Mouse (Mus musculus) fat pad, adult 2 months (tissue): Measurements from ENCODE around the gene Sympk.

Source experiments
- DNase-seq: peaks from one replicate; pipeline ENCODE4 v3.0.0-alpha.2; 2011; ENCODE audit warnings: low read depth, low spot score; ENCODE audit errors: extremely low read depth

The Sympk gene

GRCm38 (mm10) chr7:19082171-19082570 lies 58.0 kb downstream of the Sympk start:
- no peak for DNase-seq

DNA sequence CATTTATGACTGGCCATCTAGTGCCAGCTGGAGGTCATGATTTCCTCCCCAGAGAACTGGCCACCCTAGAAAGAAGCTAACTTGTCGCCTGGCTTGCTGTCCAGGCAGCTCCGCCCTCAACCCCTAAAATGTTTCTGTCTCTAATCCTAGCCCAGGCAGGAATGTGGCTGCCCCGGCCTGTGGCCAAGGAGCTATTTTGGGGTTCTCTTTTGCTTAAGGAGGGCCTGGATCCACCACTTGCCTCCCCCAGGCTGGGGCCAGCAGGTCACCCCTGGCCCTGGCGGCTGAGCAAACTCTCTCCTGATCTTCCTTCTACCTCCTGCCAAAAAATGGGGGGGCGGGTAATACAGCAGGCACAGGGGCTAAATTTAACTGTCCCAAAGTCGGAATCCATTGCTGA lies 58.9 kb downstream of the Sympk start:
- DNase-seq = no peak

GRCm38 (mm10) chr7:19083701-19084100 lies 59.5 kb downstream of the Sympk start, which contains the start of gene Dmpk:
Gene Dmpk (plus strand): TSS chr7:19083849.
- DNase-seq = no peak

GRCm38 (mm10) chr7:19084277-19084771 lies 60.1 kb downstream of the Sympk start:
- no peak for DNase-seq

DNA sequence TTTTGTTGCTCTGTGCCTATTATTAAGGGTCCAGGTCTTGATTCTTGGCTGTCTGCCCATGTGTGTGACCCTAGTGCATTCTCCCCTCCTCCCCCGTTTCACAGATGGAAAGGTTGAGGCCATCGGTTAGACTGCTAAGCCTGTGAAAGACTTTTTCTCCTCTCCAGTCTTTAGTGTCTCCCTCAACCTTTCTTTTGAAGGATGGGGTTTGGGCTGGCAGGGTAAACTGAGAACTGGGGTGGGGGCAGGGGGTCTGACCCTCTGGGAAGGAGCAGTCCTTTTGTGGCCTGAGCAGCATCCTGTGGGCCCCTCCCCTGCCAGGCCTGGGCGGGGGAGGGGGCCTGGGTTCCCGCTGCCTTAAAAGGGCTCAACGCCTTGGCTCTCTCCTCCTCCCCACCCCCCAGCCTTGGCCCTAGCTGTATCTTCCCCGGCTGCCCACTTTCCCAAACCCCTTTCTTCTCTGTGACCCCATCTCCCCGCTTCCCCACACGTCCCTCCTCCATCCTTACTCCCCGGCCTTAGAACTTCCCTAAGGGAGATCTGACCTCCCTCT lies 60.8 kb downstream of the Sympk start:
- no peak for DNase-seq

GRCm38 (mm10) chr7:19085495-19085894 lies 61.3 kb downstream of the Sympk start:
- no peak for DNase-seq

- no peak for DNase-seq
Observed at GRCm38 (mm10) chr7:19086042-19086441, 61.9 kb downstream of the Sympk start.

- DNase-seq = no peak
Observed at GRCm38 (mm10) chr7:19086760-19087159, 62.6 kb downstream of the Sympk start.

DNA sequence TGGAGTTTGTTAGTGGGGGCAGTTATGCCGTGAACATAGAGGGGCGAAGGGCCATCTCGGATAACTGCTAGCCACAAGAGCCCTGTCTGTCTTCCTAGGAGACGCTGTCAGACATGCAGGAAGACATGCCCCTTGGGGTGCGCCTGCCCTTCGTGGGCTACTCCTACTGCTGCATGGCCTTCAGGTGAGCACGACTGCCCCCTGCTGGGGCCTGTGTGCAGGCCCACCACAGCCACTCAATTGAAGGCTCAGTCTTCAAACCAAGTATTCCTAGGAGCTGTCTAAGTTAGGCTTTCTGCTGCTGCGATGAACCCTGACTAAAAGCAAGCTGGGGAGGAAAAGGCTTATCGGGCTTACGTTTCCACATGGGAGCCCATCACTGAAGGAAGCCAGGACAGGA lies 64.6 kb downstream of the Sympk start:
- no peak for DNase-seq

GRCm38 (mm10) chr7:19091913-19092312 lies 67.7 kb downstream of the Sympk start:
- no peak for DNase-seq

- DNase-seq = no peak
Observed at GRCm38 (mm10) chr7:19092381-19093173, 68.4 kb downstream of the Sympk start.

DNA sequence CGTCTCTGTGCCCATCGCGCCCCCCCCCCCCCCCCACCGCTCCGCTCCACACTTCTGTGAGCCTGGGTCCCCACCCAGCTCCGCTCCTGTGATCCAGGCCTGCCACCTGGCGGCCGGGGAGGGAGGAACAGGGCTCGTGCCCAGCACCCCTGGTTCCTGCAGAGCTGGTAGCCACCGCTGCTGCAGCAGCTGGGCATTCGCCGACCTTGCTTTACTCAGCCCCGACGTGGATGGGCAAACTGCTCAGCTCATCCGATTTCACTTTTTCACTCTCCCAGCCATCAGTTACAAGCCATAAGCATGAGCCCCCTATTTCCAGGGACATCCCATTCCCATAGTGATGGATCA lies 69.0 kb downstream of the Sympk start:
- no peak for DNase-seq

GRCm38 (mm10) chr7:19093537-19094385 lies 69.6 kb downstream of the Sympk start:
- DNase-seq = no peak

- DNase-seq = no peak
Observed at GRCm38 (mm10) chr7:19094471-19094825, 70.3 kb downstream of the Sympk start, which contains the start of gene Six5. Gene Six5 (plus strand): TSS chr7:19094594.

DNA sequence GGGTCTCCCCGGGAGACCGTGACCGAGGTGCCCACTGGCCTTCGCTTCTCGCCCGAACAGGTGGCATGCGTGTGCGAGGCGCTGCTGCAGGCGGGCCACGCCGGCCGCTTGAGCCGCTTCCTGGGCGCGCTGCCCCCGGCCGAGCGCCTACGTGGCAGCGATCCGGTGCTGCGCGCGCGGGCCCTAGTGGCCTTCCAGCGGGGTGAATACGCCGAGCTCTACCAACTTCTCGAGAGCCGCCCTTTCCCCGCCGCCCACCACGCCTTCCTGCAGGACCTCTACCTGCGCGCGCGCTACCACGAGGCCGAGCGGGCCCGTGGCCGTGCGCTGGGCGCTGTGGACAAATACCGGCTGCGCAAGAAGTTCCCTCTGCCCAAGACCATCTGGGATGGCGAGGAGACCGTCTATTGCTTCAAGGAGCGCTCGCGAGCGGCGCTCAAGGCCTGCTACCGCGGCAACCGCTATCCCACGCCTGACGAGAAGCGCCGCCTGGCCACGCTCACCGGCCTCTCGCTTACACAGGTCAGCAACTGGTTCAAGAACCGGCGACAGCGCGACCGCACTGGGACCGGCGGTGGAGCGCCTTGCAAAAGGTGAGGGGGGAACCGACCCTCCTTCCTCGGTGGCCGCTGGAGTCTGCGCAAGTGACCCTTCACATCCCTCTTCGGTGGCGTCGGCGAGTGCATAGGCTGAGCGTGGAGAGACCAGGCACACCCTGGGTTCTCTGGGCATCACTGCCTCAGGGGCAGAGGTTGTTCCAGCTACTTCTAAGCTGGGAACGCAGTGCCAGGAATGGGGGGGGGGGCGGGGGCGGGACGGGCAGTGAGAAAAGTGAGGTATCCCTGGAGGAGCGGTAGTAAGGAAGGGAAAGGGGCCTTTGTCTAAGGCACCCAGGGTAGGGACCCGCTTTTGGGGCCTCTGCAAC lies 70.9 kb downstream of the Sympk start:
- no peak for DNase-seq

DNA sequence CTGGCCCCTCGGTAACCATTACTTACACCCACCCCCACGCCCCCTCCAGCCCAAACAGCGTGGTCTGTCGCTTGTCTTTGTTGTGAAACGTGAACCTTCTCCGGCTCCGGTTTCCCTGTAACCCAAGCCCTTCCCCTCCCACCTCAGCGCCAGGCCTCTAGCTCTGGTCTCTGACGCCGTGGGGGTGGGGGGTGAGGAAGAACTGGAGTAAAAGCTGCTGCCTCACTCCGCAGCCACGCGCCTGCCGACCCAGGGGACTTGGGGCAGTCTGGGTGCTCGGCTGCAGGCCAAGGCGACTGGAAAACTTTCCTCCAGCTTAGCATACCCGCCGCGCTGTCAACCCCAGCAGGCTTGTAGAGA lies 71.6 kb downstream of the Sympk start:
- DNase-seq = no peak

DNA sequence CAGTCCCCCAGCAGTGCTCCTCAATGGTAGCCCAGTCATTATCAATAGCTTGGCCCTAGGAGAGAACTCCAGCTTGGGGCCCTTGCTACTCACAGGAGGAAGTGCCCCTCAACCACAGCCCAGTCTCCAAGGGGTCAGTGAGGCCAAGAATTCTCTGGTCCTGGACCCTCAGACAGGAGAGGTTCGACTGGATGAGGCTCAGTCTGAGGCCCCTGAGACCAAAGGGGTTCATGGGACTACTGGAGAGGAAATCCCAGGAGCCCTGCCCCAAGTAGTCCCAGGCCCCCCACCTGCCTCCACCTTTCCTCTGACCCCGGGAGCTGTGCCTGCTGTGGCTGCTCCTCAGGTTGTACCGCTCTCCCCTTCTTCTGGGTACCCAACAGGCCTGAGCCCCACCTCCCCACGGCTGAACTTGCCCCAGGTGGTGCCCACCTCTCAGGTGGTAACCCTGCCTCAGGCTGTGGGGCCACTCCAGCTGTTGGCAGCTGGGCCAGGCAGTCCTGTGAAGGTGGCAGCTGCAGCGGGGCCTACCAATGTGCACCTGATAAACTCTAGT lies 72.3 kb downstream of the Sympk start:
- DNase-seq = no peak

DNA sequence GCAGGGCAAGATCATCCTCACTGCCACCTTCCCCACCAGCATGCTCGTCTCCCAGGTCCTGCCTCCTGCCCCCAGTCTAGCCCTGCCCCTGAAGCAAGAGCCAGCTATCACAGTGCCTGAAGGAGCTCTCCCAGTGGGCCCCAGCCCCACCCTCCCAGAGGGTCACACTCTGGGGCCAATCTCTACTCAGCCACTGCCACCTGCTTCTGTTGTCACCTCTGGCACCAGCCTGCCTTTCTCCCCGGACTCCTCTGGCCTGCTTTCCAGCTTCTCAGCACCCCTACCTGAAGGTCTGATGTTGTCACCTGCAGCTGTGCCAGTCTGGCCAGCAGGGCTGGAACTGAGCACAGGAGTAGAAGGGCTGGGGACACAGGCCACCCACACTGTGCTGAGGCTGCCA lies 73.0 kb downstream of the Sympk start:
- no peak for DNase-seq

GRCm38 (mm10) chr7:19097863-19098262 lies 73.7 kb downstream of the Sympk start:
- no peak for DNase-seq

DNA sequence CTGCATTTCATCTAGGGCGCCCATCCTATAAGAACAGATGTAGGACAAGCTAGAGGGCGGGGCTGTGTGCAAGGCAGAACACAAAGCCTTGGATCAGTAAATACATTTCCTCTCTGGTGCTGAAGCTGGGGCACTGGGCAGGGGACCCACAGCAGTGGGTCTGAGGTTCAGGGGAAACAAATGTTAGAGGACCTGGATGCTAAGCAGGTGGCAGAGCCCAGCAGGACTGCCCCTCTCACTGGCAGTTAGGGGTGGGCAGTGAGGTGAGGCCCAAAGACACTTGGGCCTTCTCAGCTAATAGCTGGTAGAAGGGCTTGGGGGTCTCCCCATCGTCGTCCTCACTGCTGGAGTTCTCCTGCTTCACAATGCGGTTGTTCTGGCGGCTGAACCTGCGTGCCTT lies 74.6 kb downstream of the Sympk start:
- no peak for DNase-seq
